Mouse (Mus musculus): ENCODE measurements around the gene Marveld1.
A peak's percentile ranks its signal among the peaks of the same experiment; 100 is the strongest.

Marveld1 gene

DNA sequence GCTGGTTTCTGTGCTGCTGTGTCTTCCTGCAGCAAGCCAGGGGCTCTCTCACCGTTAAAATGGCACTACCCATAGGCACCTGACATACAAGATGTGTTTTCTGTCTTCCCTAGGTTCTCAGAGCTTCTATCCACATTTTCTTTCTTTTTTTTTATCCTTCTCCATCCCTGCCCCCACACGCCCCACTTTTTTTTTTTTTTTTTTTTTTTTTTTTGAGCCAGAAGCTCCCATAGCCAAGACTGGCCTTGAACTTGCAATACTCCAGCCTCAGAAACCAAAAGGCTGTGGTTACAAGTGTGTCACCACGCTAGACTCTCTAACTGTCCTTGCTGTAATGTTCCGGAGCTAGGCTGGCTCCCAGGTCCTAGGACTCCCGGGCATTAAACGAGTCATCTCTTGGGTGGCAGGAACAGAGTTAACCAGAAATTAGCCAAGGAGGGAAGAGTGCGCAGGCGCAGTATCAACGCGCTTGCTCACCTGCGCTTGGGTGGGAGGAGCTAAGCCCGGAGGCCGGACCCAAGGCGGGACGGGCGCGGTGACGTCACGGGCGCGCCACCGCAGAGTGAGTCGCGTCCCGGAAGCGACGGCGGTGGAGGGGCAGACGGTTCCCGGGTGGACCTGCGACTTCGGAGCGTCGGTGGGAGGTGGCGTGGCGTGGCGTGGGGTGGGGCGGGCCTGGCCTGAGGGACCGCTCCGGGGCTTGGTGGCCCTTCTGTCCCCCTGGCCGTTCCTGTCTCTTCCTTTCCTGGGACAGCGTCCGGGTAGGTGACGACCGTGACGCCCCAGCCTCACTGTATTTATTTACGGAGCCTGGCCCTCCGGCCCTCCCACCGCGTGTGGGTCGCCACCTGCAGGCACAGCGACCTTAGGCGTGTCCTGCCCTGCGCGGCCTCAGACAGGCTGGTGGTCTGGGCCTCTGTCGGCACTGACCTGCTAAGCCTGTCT is 23.1 kb downstream of the Marveld1 start:
- DNase-seq (ENCODE audit: low spot score in 2 of 2), result peak; percentile 75 to 89

- DNase-seq (ENCODE audit: low spot score in 2 of 2), result no peak
Observed at GRCm38 (mm10) chr19:42176841-42177240, 29.6 kb downstream of the Marveld1 start.

DNA sequence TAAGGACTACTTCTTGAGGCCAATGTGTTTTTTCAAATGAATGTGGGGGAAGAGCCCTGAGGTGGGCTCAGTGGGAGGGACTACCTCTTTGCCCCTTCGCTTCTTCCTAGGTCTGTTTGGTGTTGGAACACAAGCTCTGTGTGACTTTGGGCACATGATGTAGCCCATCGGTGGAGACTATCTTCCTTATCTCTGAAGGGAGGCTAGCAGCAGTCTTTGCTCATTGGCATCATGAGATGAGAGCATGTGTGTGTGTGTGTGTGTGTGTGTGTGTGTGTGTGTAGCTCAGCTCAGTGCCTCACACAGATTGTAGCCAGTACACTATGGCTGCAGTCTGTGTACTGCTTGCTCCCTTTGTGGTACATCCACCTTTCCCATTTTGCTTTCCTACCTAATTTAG is 30.3 kb downstream of the Marveld1 start:
- DNase-seq (ENCODE audit: low spot score in 2 of 2), result no peak

DNA sequence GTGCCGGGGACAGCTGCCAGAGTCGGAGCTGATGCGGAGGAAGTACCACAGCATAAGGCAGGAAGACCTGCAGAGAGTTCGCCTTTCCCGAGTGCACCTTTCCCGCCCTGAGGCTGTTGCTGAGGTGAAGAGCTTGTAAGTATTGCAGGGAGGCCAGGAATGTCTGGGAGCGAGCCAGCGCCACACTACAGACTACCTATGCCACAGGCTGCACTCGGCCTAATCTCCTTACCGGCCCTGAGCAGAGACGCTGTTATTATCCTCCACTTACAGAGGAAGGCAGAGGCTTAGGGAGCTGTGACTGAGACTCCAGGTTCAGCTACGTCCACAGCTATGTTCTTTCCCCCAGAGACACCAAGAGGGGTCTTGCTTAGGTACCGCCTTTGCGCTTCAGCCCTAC is 32.2 kb downstream of the Marveld1 start:
- no peak for DNase-seq (ENCODE audit: low spot score in 2 of 2)

- no peak for DNase-seq (ENCODE audit: low spot score in 2 of 2)
Observed at GRCm38 (mm10) chr19:42182673-42183072, 35.5 kb downstream of the Marveld1 start.

- DNase-seq (ENCODE audit: low spot score in 2 of 2), result no peak
Observed at GRCm38 (mm10) chr19:42189735-42190134, 42.5 kb downstream of the Marveld1 start.

DNA sequence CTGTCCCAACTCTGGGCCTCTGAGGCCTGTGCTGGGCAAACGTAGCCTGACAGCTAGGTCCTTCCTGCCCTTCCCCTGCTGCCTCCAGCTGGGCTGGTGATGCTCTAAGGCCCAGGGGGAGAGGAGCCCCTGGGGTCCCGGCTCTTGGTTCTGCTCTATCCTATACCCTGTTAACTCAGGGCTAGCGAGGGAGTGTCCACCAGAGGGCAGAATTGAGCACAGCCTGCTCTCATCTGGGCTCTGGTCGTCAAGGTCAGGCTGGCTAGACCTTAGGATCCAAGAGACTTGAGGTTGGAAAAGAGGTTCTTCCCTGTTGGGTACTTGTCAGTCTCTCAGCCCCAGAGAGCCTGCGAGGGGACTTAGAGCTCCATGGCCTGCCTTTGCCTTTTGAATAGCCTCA is 43.3 kb downstream of the Marveld1 start:
- peak; percentile 44 to 48 for DNase-seq (ENCODE audit: low spot score in 2 of 2)

DNA sequence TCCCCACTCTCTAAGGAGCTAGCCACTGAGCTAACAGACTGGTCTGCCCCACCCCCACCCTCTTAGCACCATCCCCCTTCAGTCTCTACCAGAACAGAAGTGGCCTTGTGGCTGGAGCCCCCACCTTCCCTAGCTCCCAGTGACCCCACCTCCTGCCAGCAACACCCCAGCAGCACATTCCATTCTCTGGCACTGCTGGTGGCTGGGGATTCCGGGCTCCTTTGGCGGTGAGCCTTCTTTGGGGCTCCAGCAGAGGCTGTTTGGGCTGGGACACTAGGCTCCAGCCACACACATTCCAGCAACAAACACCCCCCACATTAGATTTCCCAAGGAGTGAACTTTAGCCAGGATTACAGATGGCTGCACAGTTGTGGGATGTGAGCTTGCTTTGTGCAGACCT is 46.1 kb downstream of the Marveld1 start:
- DNase-seq (ENCODE audit: low spot score in 2 of 2), result no peak

DNA sequence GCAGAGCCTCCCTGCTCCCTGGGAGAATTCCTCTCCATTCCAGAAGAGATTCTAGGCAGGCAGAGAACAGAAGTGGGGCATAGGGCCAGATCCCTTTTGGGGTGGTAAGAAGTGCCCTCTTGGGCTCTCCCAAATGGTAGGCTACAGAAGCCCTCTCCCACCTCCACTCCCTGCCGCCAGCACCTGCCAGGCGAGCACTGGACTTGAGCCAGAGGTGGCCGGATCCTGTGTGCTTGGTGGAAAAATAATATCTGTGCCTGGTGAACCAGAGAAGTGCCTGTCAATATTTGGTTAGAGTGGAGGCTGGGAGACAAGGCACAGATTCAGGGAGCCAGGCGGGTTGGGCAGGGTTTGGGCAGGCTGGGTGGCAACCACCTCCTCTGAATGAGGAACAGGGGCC is 49.2 kb downstream of the Marveld1 start:
- no peak for DNase-seq (ENCODE audit: low spot score in 2 of 2)

- no peak for DNase-seq (ENCODE audit: low spot score in 2 of 2)
Observed at GRCm38 (mm10) chr19:42197066-42197465, 49.9 kb downstream of the Marveld1 start.

- DNase-seq (ENCODE audit: low spot score in 2 of 2), result no peak
Observed at GRCm38 (mm10) chr19:42198026-42198425, 50.8 kb downstream of the Marveld1 start.

Measured in frontal cortex, postnatal 25 days (tissue).